Mouse (Mus musculus) gastrocnemius, adult 2 months (tissue): Measurements from ENCODE around the gene Setdb1. TPM values are rescaled to one million over a fixed set of nuclear protein-coding genes. Genes with fewer than 3 reads are reported as not detected.

ENCODE experiments used
- DNase-seq: peaks from one replicate; pipeline ENCODE4 v3.0.0; 2022
- H3K27ac ChIP-seq: fragments of 200-600 bp; 2 replicates; pipeline ENCODE4 v1.8.1; 2022; ENCODE audit warnings: mild to moderate bottlenecking
- H3K4me3 ChIP-seq: fragments of 200-600 bp; 2 replicates; pipeline ENCODE4 v1.8.1; 2022; ENCODE audit warnings: mild to moderate bottlenecking, moderate library complexity
- CTCF ChIP-seq: fragments of 200-600 bp; IDR thresholded peaks from 2 replicates; pipeline ENCODE4 v1.8.1; 2022; ENCODE audit warnings: antibody characterized with exemption, mild to moderate bottlenecking, moderate library complexity
- intact Hi-C: fragments of 180-260 bp; cut with DNase I; formaldehyde crosslinking; loops from one replicate; pipeline ENCODE4 v1.15.1; 2025
- total RNA-seq, 2 experiments: library from RNA; stranded (reverse); gene quantifications; 2 replicates each; pipeline ENCODE4 v1.2.3; 2021

Gene Setdb1
- total RNA-seq, 2 experiments from 2014 or later = 10.6 to 11.7 TPM

- no peak overlapping the region for H3K27ac ChIP-seq
- H3K4me3 ChIP-seq = no peak overlapping the region
- intact Hi-C loops = no loop called here
- TF ChIP-seq CTCF = no peak
- no peak for DNase-seq
Observed at GRCm38 (mm10) chr3:95338251-95338650, 18.8 kb downstream of the Setdb1 start.

DNA sequence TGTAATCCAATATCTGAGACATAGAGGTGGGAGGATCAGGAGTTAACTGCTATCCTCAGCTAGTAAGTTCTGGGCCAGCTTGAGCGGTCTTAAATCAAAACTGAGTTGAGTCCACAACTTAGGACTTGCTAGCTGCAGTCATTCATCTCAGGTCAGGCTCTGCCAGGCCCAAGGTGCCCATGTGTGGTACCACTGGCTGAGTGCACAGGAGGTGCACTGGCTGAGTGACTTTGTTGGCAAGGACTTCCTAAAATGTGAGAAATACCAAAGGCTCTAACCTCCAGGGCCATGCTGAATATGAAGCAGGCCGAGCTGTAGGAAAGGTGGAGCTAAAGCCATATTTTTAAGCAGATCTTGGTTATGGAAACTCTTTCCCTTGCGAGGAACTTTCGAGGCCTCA lies 19.7 kb downstream of the Setdb1 start:
- Histone ChIP-seq H3K27ac (no peak overlapping the region), H3K4me3 (no peak overlapping the region)
- intact Hi-C loops = no loop called here
- TF ChIP-seq CTCF = no peak
- DNase-seq = no peak

- H3K4me3 ChIP-seq = no peak overlapping the region
- H3K27ac ChIP-seq = no peak overlapping the region
- no peak for TF ChIP-seq CTCF
- DNase-seq = no peak
- intact Hi-C loops = no loop called here
Observed at GRCm38 (mm10) chr3:95331528-95331927, 25.5 kb downstream of the Setdb1 start.

DNA sequence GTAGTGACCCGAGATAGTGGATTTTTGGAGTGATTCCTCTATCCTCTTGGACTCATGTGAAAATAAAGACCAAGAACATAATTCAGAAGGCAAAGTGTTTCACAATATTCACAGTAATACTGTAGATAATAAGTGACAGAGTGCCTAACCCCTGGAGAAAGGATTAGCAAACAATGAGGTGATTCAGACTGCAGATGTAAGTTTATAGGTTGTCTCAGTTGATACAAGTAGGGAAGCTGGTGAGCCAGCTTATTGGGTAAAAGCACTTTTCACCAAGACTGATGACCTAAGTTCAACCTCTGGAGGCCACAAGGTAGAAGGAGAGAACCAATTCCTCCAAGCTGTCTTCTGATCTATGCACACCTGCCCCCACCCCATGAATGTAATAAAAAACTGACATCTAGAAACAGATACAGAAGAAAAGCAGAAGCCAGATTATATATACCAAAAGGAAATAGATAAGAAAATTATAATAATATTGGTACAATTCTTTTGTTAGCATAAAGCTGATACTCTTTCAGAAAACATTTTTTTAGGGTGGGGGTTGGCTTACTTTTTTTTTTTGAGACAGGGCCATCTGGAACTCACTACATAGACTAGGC lies 28.1 kb downstream of the Setdb1 start:
- intact Hi-C loops = no loop called here
- no peak for DNase-seq
- Histone ChIP-seq H3K27ac (no peak overlapping the region), H3K4me3 (no peak overlapping the region)
- TF ChIP-seq CTCF = no peak

DNA sequence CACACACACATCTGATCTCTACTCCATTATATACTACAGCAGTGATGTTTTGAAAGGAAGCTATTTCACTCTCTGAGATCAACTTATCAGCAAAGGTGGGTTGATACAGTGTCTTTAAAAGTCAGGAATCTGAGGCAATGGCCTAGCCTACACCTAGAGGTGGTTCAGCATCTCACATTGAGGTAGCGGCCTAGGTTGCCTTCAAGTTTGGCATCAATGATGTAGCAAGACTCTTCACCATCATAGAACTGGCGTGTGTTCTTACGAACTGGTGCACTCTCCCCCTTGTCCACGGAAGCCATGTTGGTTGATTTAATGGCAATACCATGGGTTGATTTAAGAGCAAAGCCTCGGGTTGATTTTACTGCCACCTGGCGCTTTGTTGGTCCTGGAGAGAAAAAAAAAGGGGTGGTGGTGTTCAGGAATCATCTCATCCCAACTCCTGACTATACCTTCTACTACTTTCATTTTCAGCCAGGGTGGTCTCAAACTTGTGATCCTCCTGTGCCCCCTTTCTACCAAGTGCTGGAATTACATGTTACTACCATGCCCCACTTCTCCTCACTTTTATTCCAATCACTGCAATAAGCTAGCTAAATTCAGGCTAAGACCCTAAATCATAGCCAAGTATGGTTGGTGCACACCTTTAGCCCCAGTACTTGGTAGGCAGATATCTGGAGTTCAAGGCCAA lies 32.4 kb downstream of the Setdb1 start:
- Histone ChIP-seq H3K27ac (no peak overlapping the region), H3K4me3 (no peak overlapping the region)
- intact Hi-C loops = no loop called here
- DNase-seq = no peak
- TF ChIP-seq CTCF = peak; percentile 43

GRCm38 (mm10) chr3:95323429-95323828 lies 33.6 kb downstream of the Setdb1 start:
- no peak for DNase-seq
- intact Hi-C loops = no loop called here
- no peak for TF ChIP-seq CTCF

GRCm38 (mm10) chr3:95319701-95320625 lies 37.0 kb downstream of the Setdb1 start:
- no peak for TF ChIP-seq CTCF
- no peak overlapping the region for H3K4me3 ChIP-seq
- DNase-seq = no peak
- intact Hi-C loops = no loop called here
- H3K27ac ChIP-seq = peak overlapping the region; percentile 2; the same call in 1 of the 2 replicates

More at GRCm38 (mm10) chr3:95323429-95323828, 33.6 kb downstream of the Setdb1 start:
- Histone ChIP-seq H3K27ac (peak overlapping the region; percentile 8; the same call in 1 of the 2 replicates), H3K4me3 (no peak overlapping the region)

- intact Hi-C loops = no loop called here
- DNase-seq = no peak
- peak overlapping the region; percentile 40; the same call in 1 of the 2 replicates for H3K4me3 ChIP-seq
- peak overlapping the region; percentile 99 for H3K27ac ChIP-seq
- TF ChIP-seq CTCF = no peak
Observed at GRCm38 (mm10) chr3:95319110-95319509, 37.9 kb downstream of the Setdb1 start.

- DNase-seq = peak; percentile 76
- Histone ChIP-seq H3K4me3 (peak overlapping the region; percentile 46), H3K27ac (peak overlapping the region; percentile 99)
- TF ChIP-seq CTCF = no peak
- intact Hi-C loops = no loop called here
Observed at GRCm38 (mm10) chr3:95318548-95318947, 38.5 kb downstream of the Setdb1 start.

GRCm38 (mm10) chr3:95317414-95318080 lies 39.5 kb downstream of the Setdb1 start:
- intact Hi-C loops = no loop called here
- peak; percentile 81 for DNase-seq
- Histone ChIP-seq H3K27ac (peak overlapping the region; percentile 99), H3K4me3 (peak overlapping the region; percentile 46)
- peak; percentile 76 for TF ChIP-seq CTCF

DNA sequence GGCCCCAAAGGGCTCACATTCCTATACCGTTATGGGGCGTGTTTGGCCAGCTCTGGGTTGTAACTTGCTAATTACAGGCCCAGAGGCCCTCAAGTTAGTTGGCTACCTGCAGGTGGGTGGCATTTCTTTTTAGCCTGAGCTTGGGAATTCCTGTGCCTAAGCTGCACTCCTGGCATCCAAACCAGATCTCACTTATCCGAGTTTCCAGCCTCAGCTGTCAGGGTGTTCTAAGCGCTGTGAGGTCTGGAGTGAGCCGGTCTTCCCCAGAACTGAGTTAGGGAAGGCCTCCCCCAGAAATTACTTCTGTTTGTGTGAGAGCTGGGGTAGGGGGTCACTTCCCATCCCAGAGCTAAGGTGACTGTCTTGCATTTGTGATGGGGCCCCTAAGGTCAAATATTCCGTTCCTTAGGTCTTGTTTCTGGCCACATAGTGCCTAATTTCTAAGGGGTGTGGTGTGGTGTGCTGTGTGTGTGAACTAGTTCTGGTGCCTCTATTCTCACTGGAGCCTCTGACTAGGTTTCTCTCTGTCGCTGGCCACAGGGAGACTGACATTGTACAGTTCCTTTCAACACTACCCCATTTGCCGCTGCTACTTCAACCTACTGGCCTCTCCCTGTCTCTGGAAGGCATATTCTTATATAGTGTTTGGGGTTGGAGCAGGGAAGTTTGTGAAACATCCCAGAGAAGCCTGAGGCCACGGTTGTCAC lies 41.0 kb downstream of the Setdb1 start:
- intact Hi-C loops = no loop called here
- H3K27ac ChIP-seq = peak overlapping the region; percentile 99
- no peak for TF ChIP-seq CTCF
- no peak for DNase-seq
- H3K4me3 ChIP-seq = peak overlapping the region; percentile 91
